Mouse (Mus musculus) cerebellum, postnatal 4 days (tissue): ENCODE results near the gene Pid1.
A peak's percentile ranks its signal among the peaks of the same experiment; 100 is the strongest.

Experiments
- DNase-seq, 2 experiments: peaks; one replicate each; pipeline ENCODE4 v3.0.0; 2022; ENCODE audit warnings: low spot score in 2 of 2, mixed read lengths in 1 of 2

The Pid1 gene

GRCm38 (mm10) chr1:84186756-84187437 lies 177.1 kb downstream of the Pid1 start:
- no peak for DNase-seq

- no peak for DNase-seq
Measured at GRCm38 (mm10) chr1:84177696-84178095, 186.3 kb downstream of the Pid1 start.

GRCm38 (mm10) chr1:84177033-84177432 lies 186.9 kb downstream of the Pid1 start:
- no peak for DNase-seq

GRCm38 (mm10) chr1:84172941-84173340 lies 191.0 kb downstream of the Pid1 start:
- DNase-seq: no peak

GRCm38 (mm10) chr1:84157790-84158189 lies 206.2 kb downstream of the Pid1 start:
- no peak for DNase-seq

GRCm38 (mm10) chr1:84155585-84155930 lies 208.4 kb downstream of the Pid1 start:
- DNase-seq: no peak

- no peak for DNase-seq
Measured at GRCm38 (mm10) chr1:84154725-84155584, 209.0 kb downstream of the Pid1 start.

GRCm38 (mm10) chr1:84153943-84154342 lies 210.0 kb downstream of the Pid1 start:
- peak in 1 of 2 experiments; percentile 13 for DNase-seq

- no peak for DNase-seq
Measured at GRCm38 (mm10) chr1:84141561-84141960, 222.4 kb downstream of the Pid1 start.

- no peak for DNase-seq
Measured at GRCm38 (mm10) chr1:84132451-84132850, 231.5 kb downstream of the Pid1 start.

GRCm38 (mm10) chr1:84131799-84132198 lies 232.2 kb downstream of the Pid1 start:
- no peak for DNase-seq

- DNase-seq: peak in 1 of 2 experiments; percentile 5
Measured at GRCm38 (mm10) chr1:84128510-84128909, 235.5 kb downstream of the Pid1 start.

GRCm38 (mm10) chr1:84119306-84119705 lies 244.7 kb downstream of the Pid1 start:
- no peak for DNase-seq

- no peak for DNase-seq
Measured at GRCm38 (mm10) chr1:84106756-84107155, 257.2 kb downstream of the Pid1 start.

GRCm38 (mm10) chr1:84102052-84102451 lies 261.9 kb downstream of the Pid1 start:
- DNase-seq: no peak

- DNase-seq: no peak
Measured at GRCm38 (mm10) chr1:84097398-84097797, 266.6 kb downstream of the Pid1 start.

- no peak for DNase-seq
Measured at GRCm38 (mm10) chr1:84093291-84093690, 270.7 kb downstream of the Pid1 start.

- DNase-seq: no peak
Measured at GRCm38 (mm10) chr1:84089664-84090063, 274.3 kb downstream of the Pid1 start.

GRCm38 (mm10) chr1:84087957-84088356 lies 276.0 kb downstream of the Pid1 start:
- DNase-seq: no peak

- DNase-seq: no peak
Measured at GRCm38 (mm10) chr1:84087325-84087724, 276.7 kb downstream of the Pid1 start.

GRCm38 (mm10) chr1:84086486-84086885 lies 277.5 kb downstream of the Pid1 start:
- no peak for DNase-seq

- DNase-seq: no peak
Measured at GRCm38 (mm10) chr1:84085361-84085760, 278.6 kb downstream of the Pid1 start.

GRCm38 (mm10) chr1:84079566-84079965 lies 284.4 kb downstream of the Pid1 start:
- no peak for DNase-seq
